Mouse (Mus musculus) myocyte (in vitro differentiated cells): Measurements from ENCODE around the gene Cym. TPM values are rescaled to one million over a fixed set of nuclear protein-coding genes. Genes with fewer than 3 reads are reported as not detected.

ENCODE experiments used
- H3K27me3 ChIP-seq: one replicate; pipeline ENCODE4 v1.6.1; 2011; ENCODE audit not compliant: control insufficient read depth, insufficient read depth, insufficient read length
- H3K36me3 ChIP-seq: one replicate; pipeline ENCODE4 v1.6.1; 2011; ENCODE audit not compliant: control insufficient read depth, insufficient read depth
- H3K4me2 ChIP-seq: one replicate; pipeline ENCODE4 v1.6.1; 2011; ENCODE audit warnings: low read depth, control low read depth
- H3K4me3 ChIP-seq: one replicate; pipeline ENCODE4 v1.5.1; 2011; ENCODE audit warnings: mild to moderate bottlenecking, control low read depth, moderate library complexity
- H3K79me2 ChIP-seq: one replicate; pipeline ENCODE4 v1.6.1; 2011; ENCODE audit not compliant: control insufficient read depth, insufficient read depth
- H3ac ChIP-seq: one replicate; pipeline ENCODE4 v1.6.1; 2011; ENCODE audit not compliant: control insufficient read depth, insufficient read length
- CEBPB ChIP-seq: IDR thresholded peaks from 2 replicates; pipeline ENCODE4 v1.6.1; 2011; ENCODE audit warnings: mild to moderate bottlenecking, moderate library complexity; ENCODE audit not compliant: poor library complexity, insufficient read depth, severe bottlenecking
- E2F4 ChIP-seq: IDR thresholded peaks from one replicate; pipeline ENCODE4 v1.6.1; 2011; ENCODE audit warnings: mild to moderate bottlenecking, control low read depth, moderate library complexity; ENCODE audit not compliant: insufficient read depth
- MAX ChIP-seq: IDR thresholded peaks from one replicate; pipeline ENCODE4 v1.6.1; 2011; ENCODE audit warnings: low read depth, mild to moderate bottlenecking, control low read depth
- MYOD1 ChIP-seq, 3 experiments: IDR thresholded peaks; one replicate each; pipeline ENCODE4 v1.6.1; 2011; ENCODE audit warnings: control low read depth in 2 of 3, low read depth in 2 of 3, mild to moderate bottlenecking in 2 of 3, moderate library complexity in 1 of 3; ENCODE audit not compliant: insufficient read length in 2 of 3, control insufficient read depth in 1 of 3
- MYOG ChIP-seq, 3 experiments: IDR thresholded peaks; one replicate each; pipeline ENCODE4 v1.6.1; 2011; ENCODE audit warnings: control low read depth in 2 of 3, low read depth in 2 of 3, mild to moderate bottlenecking in 2 of 3; ENCODE audit not compliant: insufficient read length in 2 of 3, control insufficient read depth in 1 of 3, insufficient read depth in 1 of 3
- POLR2A ChIP-seq: IDR thresholded peaks from one replicate; pipeline ENCODE4 v1.6.1; 2011; ENCODE audit warnings: low read depth, mild to moderate bottlenecking, control low read depth, moderate library complexity; ENCODE audit not compliant: insufficient read length
- POLR2AphosphoS2 ChIP-seq: IDR thresholded peaks from one replicate; pipeline ENCODE4 v1.6.1; 2011; ENCODE audit warnings: low read depth, control low read depth; ENCODE audit not compliant: insufficient read length
- REST ChIP-seq: IDR thresholded peaks from one replicate; pipeline ENCODE4 v1.6.1; 2011; ENCODE audit warnings: mild to moderate bottlenecking, control low read depth, moderate library complexity; ENCODE audit not compliant: insufficient read depth, insufficient read length
- SRF ChIP-seq: IDR thresholded peaks from one replicate; pipeline ENCODE4 v1.6.1; 2011; ENCODE audit warnings: low read depth; ENCODE audit not compliant: control insufficient read depth, insufficient read length
- TCF12 ChIP-seq: IDR thresholded peaks from one replicate; pipeline ENCODE4 v1.6.1; 2011; ENCODE audit warnings: mild to moderate bottlenecking, control low read depth; ENCODE audit not compliant: poor library complexity, insufficient read depth, severe bottlenecking
- TCF3 ChIP-seq: IDR thresholded peaks from one replicate; pipeline ENCODE4 v1.6.1; 2011; ENCODE audit warnings: low read depth, control low read depth; ENCODE audit not compliant: insufficient read length
- USF1 ChIP-seq: IDR thresholded peaks from one replicate; pipeline ENCODE4 v1.6.1; 2011; ENCODE audit warnings: low read depth, mild to moderate bottlenecking, control low read depth, moderate library complexity
- polyA plus RNA-seq: library from polyadenylated mRNA; unstranded; fragments of >200 nt; fragmentation: generic; extraction: Trizol; gene quantifications from one replicate; pipeline ENCODE4 v1.2.1, GENCODE M21; 2012; ENCODE audit warnings: missing spikeins

Cym gene
- polyA plus RNA-seq, 1 experiment: 0.05 TPM

DNA sequence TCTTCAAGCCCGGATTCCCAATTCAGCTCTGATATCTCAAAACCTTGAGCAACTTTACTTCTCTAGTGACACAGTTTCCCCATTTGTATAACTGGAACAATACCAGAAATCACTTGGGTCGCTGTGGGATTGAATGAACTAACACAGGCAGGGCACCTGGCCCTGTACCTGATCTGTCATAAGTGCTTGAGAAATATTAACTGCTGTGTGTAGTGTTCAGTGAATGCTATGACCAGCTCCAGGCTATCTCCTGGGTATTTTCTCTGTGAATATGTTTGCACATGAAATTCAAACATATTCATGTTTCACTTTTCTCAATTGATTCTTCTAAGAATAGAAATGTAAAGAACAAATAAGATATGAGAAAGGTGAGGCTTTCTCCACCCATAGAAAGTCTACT is 40.7 kb downstream of the Cym start:
- H3K27me3 ChIP-seq: peaks cover 14% of the 10 kb centered on the region
- H3K36me3 ChIP-seq: no peaks in the 10 kb centered on the region
- H3K4me3 ChIP-seq: no peak overlapping the region
- TF ChIP-seq TCF3 (no peak), MYOD1 (IDR thresholded peaks at IDR 0.05; ENCODE audit: control insufficient read depth in 1 of 3, insufficient read length in 2 of 3, low read depth in 2 of 3) (no peak), TCF12 (no peak), MAX (no peak), USF1 (no peak), MYOG (IDR thresholded peaks at IDR 0.05; ENCODE audit: control insufficient read depth in 1 of 3, insufficient read depth in 1 of 3, insufficient read length in 2 of 3, low read depth in 2 of 3) (no peak), SRF (no peak), CEBPB (no peak), POLR2AphosphoS2 (no peak), REST (no peak), E2F4 (no peak), POLR2A (no peak)
- no peak overlapping the region for H3K4me2 ChIP-seq
- no peaks in the 10 kb centered on the region for H3K79me2 ChIP-seq
- no peak overlapping the region for H3ac ChIP-seq

DNA sequence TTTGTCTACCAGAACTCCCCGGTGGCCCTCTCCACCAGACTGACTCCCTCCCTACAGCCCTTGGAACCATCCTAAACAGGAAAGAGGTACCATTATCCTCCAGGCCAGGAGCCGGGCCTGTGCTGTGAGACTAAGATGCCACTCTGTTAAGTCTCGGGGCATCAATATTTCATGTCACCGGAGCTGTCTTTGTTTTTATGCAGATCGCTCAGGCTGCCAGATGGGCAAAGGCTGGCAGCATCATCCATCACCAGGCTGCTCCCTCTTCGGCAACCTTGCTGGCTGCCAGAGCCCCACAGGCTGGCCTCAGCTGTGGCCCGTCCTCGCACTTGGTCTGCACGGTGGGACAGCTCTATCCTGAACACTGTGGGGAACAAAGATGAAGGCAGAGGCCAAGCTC is 45.0 kb downstream of the Cym start:
- TF ChIP-seq POLR2AphosphoS2 (no peak), MAX (no peak), REST (no peak), POLR2A (no peak), TCF12 (no peak), USF1 (no peak), E2F4 (no peak), CEBPB (no peak), MYOD1 (IDR thresholded peaks at IDR 0.05; ENCODE audit: control insufficient read depth in 1 of 3, insufficient read length in 2 of 3, low read depth in 2 of 3) (no peak), TCF3 (no peak), MYOG (IDR thresholded peaks at IDR 0.05; ENCODE audit: control insufficient read depth in 1 of 3, insufficient read depth in 1 of 3, insufficient read length in 2 of 3, low read depth in 2 of 3) (no peak), SRF (no peak)
- H3K4me3 ChIP-seq: no peak overlapping the region
- no peak overlapping the region for H3K4me2 ChIP-seq
- H3K79me2 ChIP-seq: no peaks in the 10 kb centered on the region
- H3K36me3 ChIP-seq: no peaks in the 10 kb centered on the region
- no peak overlapping the region for H3ac ChIP-seq
- H3K27me3 ChIP-seq: no peaks in the 10 kb centered on the region

DNA sequence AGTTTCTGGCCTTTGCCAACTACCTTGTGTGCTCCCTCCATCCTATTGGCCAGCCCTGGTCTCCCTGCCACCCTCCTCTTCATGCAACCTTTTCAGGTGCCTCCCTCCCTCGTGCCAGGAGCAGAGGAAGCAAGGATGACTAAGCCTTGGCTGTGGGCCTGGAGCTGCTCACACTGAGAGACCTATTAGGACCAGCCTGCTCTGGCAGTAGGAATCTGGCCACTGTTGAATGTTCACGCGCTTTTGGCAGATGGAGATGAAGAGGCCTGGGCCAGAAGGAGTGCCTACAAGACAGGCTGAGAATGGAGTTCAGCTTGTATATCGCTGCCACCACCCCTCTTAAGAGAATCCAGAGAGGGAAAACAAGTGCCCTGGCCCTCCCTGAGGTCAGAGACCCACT is 46.0 kb downstream of the Cym start:
- no peak overlapping the region for H3K4me3 ChIP-seq
- TF ChIP-seq USF1 (no peak), TCF3 (no peak), POLR2AphosphoS2 (no peak), E2F4 (no peak), REST (no peak), MYOG (IDR thresholded peaks at IDR 0.05; ENCODE audit: control insufficient read depth in 1 of 3, insufficient read depth in 1 of 3, insufficient read length in 2 of 3, low read depth in 2 of 3) (no peak), MAX (no peak), SRF (no peak)
- H3ac ChIP-seq: no peak overlapping the region
- H3K4me2 ChIP-seq: no peak overlapping the region
- no peaks in the 10 kb centered on the region for H3K79me2 ChIP-seq
- H3K36me3 ChIP-seq: no peaks in the 10 kb centered on the region
- no peaks in the 10 kb centered on the region for H3K27me3 ChIP-seq

DNA sequence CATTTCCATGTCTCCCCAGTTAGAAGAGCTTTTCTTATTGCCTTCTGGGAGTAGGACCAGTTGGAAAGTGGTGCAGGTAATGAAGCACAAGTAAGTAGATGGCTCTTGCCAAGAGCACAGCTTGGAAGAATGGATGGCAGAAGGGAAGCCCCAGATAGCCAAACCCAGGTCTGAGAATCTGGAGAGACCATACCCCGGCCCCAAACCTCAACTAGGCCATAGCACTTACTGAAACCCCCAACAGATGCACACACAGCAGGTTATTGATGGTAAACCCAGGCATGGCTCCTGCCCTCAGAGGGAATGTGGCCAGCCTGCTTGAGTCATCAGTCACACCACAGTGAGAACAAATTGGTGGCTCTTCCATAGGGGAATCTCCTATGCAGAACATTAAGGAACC is 49.0 kb downstream of the Cym start:
- Histone ChIP-seq H3K4me3 (no peak overlapping the region), H3K4me2 (no peak overlapping the region), H3K79me2 (no peaks in the 10 kb centered on the region), H3K27me3 (no peaks in the 10 kb centered on the region), H3K36me3 (no peaks in the 10 kb centered on the region), H3ac (no peak overlapping the region)
- TF ChIP-seq MYOD1 (IDR thresholded peaks at IDR 0.05; ENCODE audit: control insufficient read depth in 1 of 3, insufficient read length in 2 of 3, low read depth in 2 of 3) (no peak), TCF12 (no peak), CEBPB (no peak), POLR2A (no peak), MAX (no peak), REST (no peak), USF1 (no peak), MYOG (IDR thresholded peaks at IDR 0.05; ENCODE audit: control insufficient read depth in 1 of 3, insufficient read depth in 1 of 3, insufficient read length in 2 of 3, low read depth in 2 of 3) (no peak)

DNA sequence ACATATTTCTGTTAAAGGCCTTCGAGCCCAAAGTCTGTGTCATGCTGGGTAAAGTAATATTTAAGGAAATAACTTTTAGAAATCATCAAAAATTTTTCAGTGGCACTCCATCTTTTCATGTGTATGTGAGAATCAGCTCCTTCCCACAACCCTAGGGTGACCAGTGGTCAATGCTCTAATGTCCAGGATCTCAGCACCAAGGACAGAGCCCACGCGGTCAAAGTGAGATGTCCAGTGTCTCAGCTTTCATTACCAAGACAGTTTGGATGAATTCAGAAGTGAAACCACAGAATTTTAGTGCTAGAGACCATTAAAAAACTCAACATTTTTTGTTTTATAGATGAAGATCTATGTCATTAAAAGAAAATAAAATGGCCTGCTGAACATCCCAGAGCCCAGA is 49.6 kb downstream of the Cym start:
- peak; percentile 23 for TF ChIP-seq MAX
- TF ChIP-seq MYOD1 (IDR thresholded peaks at IDR 0.05; ENCODE audit: control insufficient read depth in 1 of 3, insufficient read length in 2 of 3, low read depth in 2 of 3): no peak
- TF ChIP-seq CEBPB: no peak
- peak; percentile 56 for TF ChIP-seq REST
- H3ac ChIP-seq: no peak overlapping the region
- H3K79me2 ChIP-seq: no peaks in the 10 kb centered on the region
- no peaks in the 10 kb centered on the region for H3K36me3 ChIP-seq
- no peaks in the 10 kb centered on the region for H3K27me3 ChIP-seq
- H3K4me3 ChIP-seq: no peak overlapping the region
- no peak overlapping the region for H3K4me2 ChIP-seq
